22 mouse cellular contexts compared by ENCODE assay signal in genomic region chr10:118629360-118630040, GRCm38 (mm10).
DNase-seq lines count a peak whose midpoint lies in the region; ATAC-seq and TF ChIP-seq lines count a peak whose summit lies in the region.
"Had no signal": no experiment of that assay in that cellular context is flagged by ENCODE, and none has a peak within 500 bp of the region (broad histone marks: within the 10 kb centered on the region; RNA-seq: fewer than 3 reads in every experiment).

No protein-coding gene starts in this region.

- peaks cover 10% of the 10 kb centered on the region; the same call in 1 of the 2 replicates for H3K4me1 ChIP-seq in heart, embryonic 10.5 days
- no peaks in the 10 kb centered on the region for H3K4me1 ChIP-seq in kidney, postnatal 0 days (replicated peaks; ENCODE audit: insufficient read depth, low read length)
- H3K4me1 ChIP-seq: embryonic facial prominence, embryonic 13.5 days; hindbrain, embryonic 10.5 days had no signal

- no peak overlapping the region for H3K27ac ChIP-seq in heart, embryonic 10.5 days
- H3K27ac ChIP-seq in kidney, postnatal 0 days = peak overlapping the region; percentile 50; the same call in 1 of the 2 replicates
- H3K27ac ChIP-seq: embryonic facial prominence, embryonic 13.5 days; heart, adult 2 months; hindbrain, embryonic 10.5 days; hindbrain, embryonic 14.5 days had no signal

- no peaks in the 10 kb centered on the region for H3K9me3 ChIP-seq in heart, embryonic 10.5 days
- no peaks in the 10 kb centered on the region for H3K9me3 ChIP-seq in kidney, postnatal 0 days (replicated peaks; ENCODE audit: low read length)
- H3K9me3 ChIP-seq: embryonic facial prominence, embryonic 13.5 days; heart, embryonic 12.5 days; hindbrain, embryonic 10.5 days had no signal

- intact Hi-C loops in left cerebral cortex, postnatal 25 days (cut with DNase I) = no loop called here

- 91% methylated on average over 22 of the region's 22 CpGs for WGBS in heart, embryonic 10.5 days
- 73% methylated on average over 22 of the region's 22 CpGs for WGBS in kidney, postnatal 0 days

- no peak overlapping the region for H3K9ac ChIP-seq in kidney, postnatal 0 days (ENCODE audit: low read depth, low read length)
- H3K9ac ChIP-seq: embryonic facial prominence, embryonic 13.5 days; heart, embryonic 12.5 days; hindbrain, embryonic 14.5 days had no signal

- no peaks in the 10 kb centered on the region for H3K36me3 ChIP-seq in heart, embryonic 10.5 days
- no peaks in the 10 kb centered on the region for H3K36me3 ChIP-seq in kidney, postnatal 0 days (ENCODE audit: insufficient read depth, low read length)
- H3K36me3 ChIP-seq: embryonic facial prominence, embryonic 13.5 days; G1E; heart, embryonic 12.5 days; hindbrain, embryonic 10.5 days had no signal

- H3K4me3 ChIP-seq in heart, embryonic 10.5 days = no peak overlapping the region
- H3K4me3 ChIP-seq in kidney, postnatal 0 days (replicated peaks; ENCODE audit: low read depth, low read length) = no peak overlapping the region
- H3K4me3 ChIP-seq: embryonic facial prominence, embryonic 13.5 days; heart, adult 2 months; heart, embryonic 12.5 days; hindbrain, embryonic 10.5 days had no signal

- no peaks in the 10 kb centered on the region for H3K27me3 ChIP-seq in heart, embryonic 10.5 days (ENCODE audit: insufficient read depth, poor library complexity, severe bottlenecking)
- H3K27me3 ChIP-seq in kidney, postnatal 0 days (ENCODE audit: insufficient read depth, low read length) = no peaks in the 10 kb centered on the region
- H3K27me3 ChIP-seq: embryonic facial prominence, embryonic 13.5 days; heart, embryonic 12.5 days had no signal

- TF ChIP-seq CTCF in kidney, postnatal 0 days (IDR thresholded peaks at IDR 0.05; ENCODE audit: low read depth) = peak; percentile 10; the same call in 1 of the 2 replicates

- H3K4me2 ChIP-seq in kidney, postnatal 0 days (ENCODE audit: low read length) = no peak overlapping the region
- H3K4me2 ChIP-seq: embryonic facial prominence, embryonic 13.5 days; heart, embryonic 12.5 days; hindbrain, embryonic 14.5 days had no signal

- DNase-seq in heart, adult 11 months = peak; percentile 84
- DNase-seq in heart, embryonic 10.5 days (ENCODE audit: low spot score) = no peak
- peak; percentile 74 to 79 for DNase-seq in kidney, adult 8-10 months
- DNase-seq in kidney, postnatal 0 days (ENCODE audit: low spot score) = peak; percentile 36
- DNase-seq in kidney, postnatal 36 days = peak; percentile 74 to 87
- DNase-seq in frontal cortex, postnatal 14 days (ENCODE audit: low spot score in 2 of 2) = no peak
- DNase-seq in left cerebral cortex, postnatal 25 days (ENCODE audit: low spot score in 2 of 2) = no peak
- DNase-seq: adrenal gland, postnatal 14 days; B cell, adult 2 months; cerebellum, adult 18-20 months; cerebellum, adult 9-11 months; cerebellum, postnatal 36 days; gastrocnemius, postnatal 10 days; heart, adult 2 months had no signal

- peak; percentile 84 for ATAC-seq in kidney, postnatal 0 days (replicated peaks; ENCODE audit: low FRiP score, low read depth)
- ATAC-seq in activated CD4-positive, CD25-positive, alpha-beta regulatory T cell, adult 4 months = no peak
- ATAC-seq: CD4-positive, CD25-positive, alpha-beta regulatory T cell, adult 4 months; forebrain, embryonic 14.5 days had no signal

Comparison
In these comparisons a context has a peak if more than half of its experiments do, and no peak if none do; other contexts are left out.
1. DNase-seq: peak in heart, adult 11 months (single experiment), kidney, adult 8-10 months (2 of 2), kidney, postnatal 0 days (single experiment) and kidney, postnatal 36 days (2 of 2); none in heart, embryonic 10.5 days (single experiment), frontal cortex, postnatal 14 days (0 of 2) and left cerebral cortex, postnatal 25 days (0 of 2).